Mouse (Mus musculus) ovary, adult 18-20 months (tissue): Measurements from ENCODE around the gene Gm13103.
"Not testable (repeated sequence)": the region's sequence is repeated elsewhere in the genome, so short reads cannot be mapped to it uniquely, and the experiment has no call there.

Source experiments
- DNase-seq: peaks from one replicate; pipeline ENCODE4 v3.0.0; 2022; ENCODE audit warnings: low spot score, mixed read lengths

The Gm13103 gene

DNA sequence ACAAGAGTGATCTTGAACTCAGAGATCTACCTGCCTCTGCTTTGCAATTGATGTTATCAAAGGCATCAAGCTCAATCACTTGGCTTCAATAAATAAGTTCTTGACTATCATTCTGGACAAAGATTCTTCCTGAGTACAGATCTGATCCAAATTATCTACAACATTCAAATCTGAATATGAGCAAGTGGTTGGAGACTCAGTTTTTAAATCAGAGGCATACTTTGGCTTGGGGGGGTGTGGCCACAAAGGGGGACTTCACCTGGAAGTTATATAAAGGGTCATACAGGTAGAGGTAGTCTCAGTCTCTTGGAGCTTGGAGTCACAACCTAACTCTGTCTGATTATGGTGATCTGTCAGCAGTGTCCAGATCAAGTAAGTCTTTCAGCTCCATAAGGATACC lies at the start of gene Gm13103:
TSS of gene Gm13103 (plus strand) at position 301 of the 400 bp plus-strand sequence.
- DNase-seq = not testable (repeated sequence)

DNA sequence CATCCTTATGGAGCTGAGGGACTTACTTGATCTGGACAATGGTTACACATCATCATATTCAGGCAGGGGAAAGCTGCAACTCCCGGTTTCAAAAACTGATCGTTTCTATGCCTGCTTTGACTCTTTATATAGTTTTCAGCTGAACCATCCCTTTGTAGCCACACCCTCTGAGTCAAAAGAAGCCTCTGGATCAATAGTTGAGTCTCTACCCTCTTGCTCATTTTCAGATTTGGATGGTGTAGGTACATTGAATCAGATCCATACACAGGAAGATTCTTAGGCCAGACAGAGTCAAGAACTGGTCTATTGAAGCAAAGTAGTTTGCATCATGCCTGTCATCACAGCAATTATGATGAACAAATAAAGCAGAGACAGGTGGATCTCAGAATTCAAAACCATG lies 30.3 kb upstream of the Gm13103 start, which contains the start of gene Gm13084:
TSS of gene Gm13084 (minus strand) at position 101 of the 400 bp plus-strand sequence.
- DNase-seq = no peak

GRCm38 (mm10) chr4:143882371-143882770 lies 36.1 kb downstream of the Gm13103 start:
- not testable (repeated sequence) for DNase-seq

- DNase-seq = not testable (repeated sequence)
Measured at GRCm38 (mm10) chr4:143894406-143894805, 48.1 kb downstream of the Gm13103 start.

DNA sequence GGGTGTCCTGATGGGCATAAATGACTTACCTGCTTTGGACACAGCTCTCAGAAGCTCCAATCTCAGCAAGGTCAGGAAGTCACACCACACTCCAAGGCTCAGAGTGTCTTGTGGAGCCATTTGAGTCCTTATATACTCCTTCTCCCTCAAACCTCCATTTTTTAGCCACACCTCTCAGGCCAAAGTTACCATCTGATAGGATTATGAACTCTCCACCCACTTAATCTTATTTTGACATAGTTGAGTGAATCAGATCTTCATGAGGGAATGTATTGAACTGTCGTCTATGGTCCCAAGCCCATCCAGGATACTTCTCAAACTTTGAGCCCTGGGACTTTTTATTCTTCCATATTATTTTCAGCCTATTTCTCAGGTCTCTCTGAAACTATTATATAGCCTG lies 54.0 kb downstream of the Gm13103 start, which contains the start of gene Pramef6:
TSS of gene Pramef6 (minus strand) at position 101 of the 400 bp plus-strand sequence.
- DNase-seq = not testable (repeated sequence)
